Mouse (Mus musculus): ENCODE data around the gene Nudt2. TPM values are rescaled to one million over a fixed set of nuclear protein-coding genes. Genes with fewer than 3 reads are reported as not detected.

Nudt2 gene
- total and polyA plus RNA-seq, 3 experiments: 21.7 to 40.2 (median 27.9) TPM

GRCm38 (mm10) chr4:41518349-41518748 is 53.4 kb downstream of the Nudt2 start:
- Histone ChIP-seq H3K27ac (ENCODE audit: insufficient read depth, low read depth) (no peak overlapping the region), H3K4me3 (replicated peaks in 1 of 3; ENCODE audit: low read depth in 2 of 3, low read length in 2 of 3, poor library complexity in 1 of 3) (no peak overlapping the region), H3K36me3 (replicated peaks in 1 of 2; ENCODE audit: control insufficient read depth in 1 of 2, insufficient read depth in 1 of 2, low read length in 1 of 2) (no peaks in the 10 kb centered on the region), H3K4me1 (ENCODE audit: control insufficient read depth in 1 of 2, insufficient read depth in 2 of 2) (0 out of 4 replicates have a peak, but pooled peaks cover 0 to 4% of the 10 kb centered on the region in 2 experiments), H3K9me3 (replicated peaks; ENCODE audit: low read length) (no peaks in the 10 kb centered on the region), H3K9ac (ENCODE audit: insufficient read depth, low read depth) (no peak overlapping the region), H3K27me3 (replicated peaks) (peaks cover 26% of the 10 kb centered on the region), H3K4me2 (ENCODE audit: insufficient read depth, low read depth, poor library complexity, severe bottlenecking) (no peak overlapping the region), H3K79me2 (replicated peaks; ENCODE audit: control insufficient read depth, extremely low read depth, insufficient read depth, poor library complexity, severe bottlenecking) (no peaks in the 10 kb centered on the region)
- dilution Hi-C loops (cut with MboI; ENCODE audit: extremely low pct_ligation_motif_present, extremely low pct_unique_long_range_greater_than_20kb, low sequenced_read_pairs) (no loop called here), in situ Hi-C loops (cut with MboI; ENCODE audit: low pct_ligation_motif_present, low pct_unique_long_range_greater_than_20kb, low sequenced_read_pairs) (no loop called here)
- no peak for DNase-seq (ENCODE audit: extremely low read depth)
- TF ChIP-seq POLR2AphosphoS2 (IDR thresholded peaks at IDR 0.05; ENCODE audit: low read depth, low read length): no peak
- no peak for TF ChIP-seq IRF4 (IDR thresholded peaks at IDR 0.05; ENCODE audit: low read depth, low read length)
- no peak for TF ChIP-seq ZNF384 (IDR thresholded peaks at IDR 0.05; ENCODE audit: low read depth, low read length)
- no peak for TF ChIP-seq UBTF (IDR thresholded peaks at IDR 0.05; ENCODE audit: low read depth, low read length)
- no peak for TF ChIP-seq E2F4 (IDR thresholded peaks at IDR 0.05; ENCODE audit: insufficient replicate concordance, low read depth, low read length)
- TF ChIP-seq MEF2A (IDR thresholded peaks at IDR 0.05; ENCODE audit: borderline replicate concordance, low read depth, low read length): no peak
- no peak for TF ChIP-seq ZC3H11A (IDR thresholded peaks at IDR 0.05; ENCODE audit: low read depth, low read length)
- TF ChIP-seq NELFE (IDR thresholded peaks at IDR 0.05; ENCODE audit: low read depth, low read length): no peak
- TF ChIP-seq BHLHE40 (IDR thresholded peaks at IDR 0.05; ENCODE audit: low read depth, low read length): no peak

- Histone ChIP-seq H3K4me2 (ENCODE audit: insufficient read depth, low read depth, poor library complexity, severe bottlenecking) (no peak overlapping the region), H3K79me2 (replicated peaks; ENCODE audit: control insufficient read depth, extremely low read depth, insufficient read depth, poor library complexity, severe bottlenecking) (no peaks in the 10 kb centered on the region), H3K9me3 (replicated peaks; ENCODE audit: low read length) (no peaks in the 10 kb centered on the region), H3K27me3 (replicated peaks) (peaks cover 29% of the 10 kb centered on the region), H3K9ac (ENCODE audit: insufficient read depth, low read depth) (no peak overlapping the region), H3K4me3 (replicated peaks in 1 of 3; ENCODE audit: low read depth in 2 of 3, low read length in 2 of 3, poor library complexity in 1 of 3) (no peak overlapping the region), H3K27ac (ENCODE audit: insufficient read depth, low read depth) (no peak overlapping the region), H3K4me1 (ENCODE audit: control insufficient read depth in 1 of 2, insufficient read depth in 2 of 2) (no peaks in the 10 kb centered on the region), H3K36me3 (replicated peaks in 1 of 2; ENCODE audit: control insufficient read depth in 1 of 2, insufficient read depth in 1 of 2, low read length in 1 of 2) (no peaks in the 10 kb centered on the region)
- DNase-seq (ENCODE audit: extremely low read depth): no peak
- no peak for TF ChIP-seq USF1 (IDR thresholded peaks at IDR 0.05; ENCODE audit: low read depth, low read length)
- TF ChIP-seq MXI1 (IDR thresholded peaks at IDR 0.05; ENCODE audit: low read depth, low read length): no peak
- TF ChIP-seq POLR2A (IDR thresholded peaks at IDR 0.05; ENCODE audit: low read depth, low read length): no peak
- no peak for TF ChIP-seq CHD2 (IDR thresholded peaks at IDR 0.05; ENCODE audit: low read length)
- no peak for TF ChIP-seq NRF1 (IDR thresholded peaks at IDR 0.05; ENCODE audit: low read depth, low read length)
- TF ChIP-seq SIN3A (IDR thresholded peaks at IDR 0.05; ENCODE audit: low read length): no peak
- TF ChIP-seq MAX (IDR thresholded peaks at IDR 0.05; ENCODE audit: low read length): no peak
- TF ChIP-seq POLR2AphosphoS2 (IDR thresholded peaks at IDR 0.05; ENCODE audit: low read depth, low read length): no peak
- no peak for TF ChIP-seq MAFK (IDR thresholded peaks at IDR 0.05; ENCODE audit: insufficient replicate concordance, low read length)
- TF ChIP-seq RAD21 (IDR thresholded peaks at IDR 0.05; ENCODE audit: low read depth, low read length): no peak
- no peak for TF ChIP-seq JUN (IDR thresholded peaks at IDR 0.05; ENCODE audit: insufficient read depth, low read depth, low read length)
- dilution Hi-C loops (cut with MboI; ENCODE audit: extremely low pct_ligation_motif_present, extremely low pct_unique_long_range_greater_than_20kb, low sequenced_read_pairs): no loop called here
- in situ Hi-C loops (cut with MboI; ENCODE audit: low pct_ligation_motif_present, low pct_unique_long_range_greater_than_20kb, low sequenced_read_pairs): no loop called here
Measured at GRCm38 (mm10) chr4:41519195-41519594, 54.2 kb downstream of the Nudt2 start.
